Mouse (Mus musculus) bone marrow macrophage, adult 2 months (primary cell): ENCODE results near the gene Sgpp2.

Experiments
- CTCF ChIP-seq: IDR thresholded peaks from 2 replicates; pipeline ENCODE4 v1.5.1; 2012; ENCODE audit warnings: low read depth, mild to moderate bottlenecking, low read length, moderate library complexity
- POLR2A ChIP-seq: IDR thresholded peaks from 2 replicates; pipeline ENCODE4 v1.6.1; 2012; ENCODE audit warnings: mild to moderate bottlenecking, low read depth, low read length, borderline replicate concordance

- TF ChIP-seq CTCF (no peak), POLR2A (no peak)
Observed at GRCm38 (mm10) chr1:78370121-78370520, 60.0 kb downstream of the Sgpp2 start.
